Mouse (Mus musculus) thymus, adult 2 months (tissue): ENCODE data around the gene Zranb1.

Source experiments
- CTCF ChIP-seq: fragments of 200-500 bp; IDR thresholded peaks from 2 replicates; pipeline ENCODE4 v1.5.1; 2012; ENCODE audit warnings: mild to moderate bottlenecking, control low read depth, low read length, moderate library complexity, borderline replicate concordance; ENCODE audit not compliant: control insufficient read depth, poor library complexity, insufficient read depth; ENCODE audit errors: extremely low read depth
- POLR2A ChIP-seq: fragments of 200-500 bp; IDR thresholded peaks from 2 replicates; pipeline ENCODE4 v1.6.1; 2012; ENCODE audit warnings: mild to moderate bottlenecking, low read length, control low read depth, moderate library complexity; ENCODE audit not compliant: control insufficient read depth, poor library complexity, insufficient read depth; ENCODE audit errors: extremely low read depth

DNA sequence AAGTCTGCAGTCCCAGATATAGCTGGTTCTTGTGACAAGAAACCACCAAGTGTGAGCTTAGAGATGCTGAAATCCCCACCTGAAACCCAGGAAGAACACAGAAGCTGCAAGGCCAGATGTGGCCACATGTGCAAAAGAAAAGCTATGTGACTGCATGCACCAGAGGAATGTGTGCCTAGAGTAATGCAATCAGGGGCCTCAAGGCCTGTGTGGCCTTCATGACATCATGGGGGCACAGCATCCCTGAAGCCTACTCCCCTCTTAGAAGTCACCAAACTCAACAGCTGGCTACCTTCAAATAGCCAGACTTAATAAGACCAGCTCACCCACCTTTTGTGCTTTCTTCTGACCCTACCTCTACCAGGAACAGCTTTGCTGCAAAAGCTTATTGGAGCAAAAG is 105.0 kb downstream of the Zranb1 start:
- no peak for TF ChIP-seq POLR2A
- no peak for TF ChIP-seq CTCF
